Mouse (Mus musculus) forebrain, embryonic 10.5 days (tissue): ENCODE measurements around the gene Gas2l2. TPM values are rescaled to one million over a fixed set of nuclear protein-coding genes. Genes with fewer than 3 reads are reported as not detected.

ENCODE experiments used
- DNase-seq: peaks from one replicate; pipeline ENCODE4 v3.0.0-alpha.2; 2017; ENCODE audit warnings: low spot score; ENCODE audit errors: extremely low spot score
- H3K27ac ChIP-seq: fragments of 300-500 bp; sonication (generic); 2 replicates; pipeline ENCODE4 v1.5.1; 2016; ENCODE audit warnings: mild to moderate bottlenecking
- H3K27me3 ChIP-seq: fragments of 300-500 bp; sonication (generic); 2 replicates; pipeline ENCODE4 v1.6.1; 2016; ENCODE audit warnings: mild to moderate bottlenecking; ENCODE audit not compliant: poor library complexity, severe bottlenecking
- H3K36me3 ChIP-seq: fragments of 300-500 bp; sonication (generic); replicated peaks from 2 replicates; pipeline ENCODE4 v1.6.1; 2016; ENCODE audit warnings: mild to moderate bottlenecking, moderate library complexity
- H3K4me1 ChIP-seq: fragments of 300-500 bp; sonication (generic); 2 replicates; pipeline ENCODE4 v1.6.1; 2016
- H3K4me3 ChIP-seq: fragments of 300-500 bp; sonication (generic); 2 replicates; pipeline ENCODE4 v1.5.1; 2016; ENCODE audit warnings: mild to moderate bottlenecking, moderate library complexity
- H3K9me3 ChIP-seq: fragments of 300-500 bp; sonication (generic); 2 replicates; pipeline ENCODE4 v1.6.1; 2016; ENCODE audit warnings: mild to moderate bottlenecking, moderate library complexity
- WGBS: fragments of 180-500 bp; shearing (Covaris S2); methylation state at CpG from one replicate; pipeline ENCODE4 v1.1.7; 2016; 5-methylcytosine and 5-hydroxymethylcytosine counted together
- polyA plus RNA-seq: library from polyadenylated mRNA; unstranded; fragments of >200 nt; fragmentation: Nextera tagmentation; extraction: Ambion mirVana; gene quantifications from 2 replicates; pipeline ENCODE4 v1.2.1, GENCODE M21; 2016

Gas2l2 gene
- polyA plus RNA-seq, 1 experiment from 2014 or later, result not detected

- Histone ChIP-seq H3K27me3 (peaks cover 53% of the 10 kb centered on the region), H3K9me3 (no peaks in the 10 kb centered on the region), H3K4me1 (peaks cover 22% of the 10 kb centered on the region), H3K4me3 (peak overlapping the region; percentile 85), H3K27ac (peak overlapping the region; percentile 88), H3K36me3 (no peaks in the 10 kb centered on the region)
- no peak for DNase-seq
- under 1% methylated on average over 34 of the region's 40 CpGs for WGBS
These were observed 19.4 kb downstream of the Gas2l2 start for GRCm38 (mm10) chr11:83409792-83410291.

GRCm38 (mm10) chr11:83409087-83409754, 20.0 kb downstream of the Gas2l2 start, which contains the start of gene Rasl10b:
Gene Rasl10b, plus strand, starts transcription at chr11:83409137.
- Histone ChIP-seq H3K27me3 (peaks cover 53% of the 10 kb centered on the region), H3K27ac (peak within 1 kb of the TSS; percentile 88), H3K36me3 (peaks cover 5% of the 10 kb centered on the region), H3K4me3 (peak within 1 kb of the TSS; percentile 85), H3K9me3 (no peaks in the 10 kb centered on the region), H3K4me1 (peaks cover 22% of the 10 kb centered on the region)
- WGBS, result 2% methylated on average over 43 of the region's 44 CpGs
- peak; percentile 41 for DNase-seq

GRCm38 (mm10) chr11:83408242-83408641, 21.0 kb downstream of the Gas2l2 start:
- H3K9me3 ChIP-seq, result no peaks in the 10 kb centered on the region
- peaks cover 14% of the 10 kb centered on the region for H3K36me3 ChIP-seq
- no peak overlapping the region for H3K27ac ChIP-seq
- peaks cover 22% of the 10 kb centered on the region for H3K4me1 ChIP-seq
- WGBS, result 52% methylated on average over 8 of the region's 8 CpGs
- H3K27me3 ChIP-seq, result peaks cover 49% of the 10 kb centered on the region
- no peak for DNase-seq
- no peak overlapping the region for H3K4me3 ChIP-seq

- no peak for DNase-seq
- Histone ChIP-seq H3K36me3 (peaks cover 26% of the 10 kb centered on the region), H3K27me3 (peaks cover 32% of the 10 kb centered on the region), H3K4me3 (no peak overlapping the region), H3K4me1 (peaks cover 22% of the 10 kb centered on the region), H3K9me3 (no peaks in the 10 kb centered on the region), H3K27ac (no peak overlapping the region)
- 71% methylated on average over 3 of the region's 3 CpGs for WGBS
These were observed 22.9 kb downstream of the Gas2l2 start for GRCm38 (mm10) chr11:83406391-83406790.

- 88% methylated on average over 7 of the region's 7 CpGs for WGBS
- peaks cover 5% of the 10 kb centered on the region for H3K4me1 ChIP-seq
- no peak overlapping the region for H3K27ac ChIP-seq
- H3K36me3 ChIP-seq, result peaks cover 37% of the 10 kb centered on the region
- H3K9me3 ChIP-seq, result no peaks in the 10 kb centered on the region
- no peak overlapping the region for H3K4me3 ChIP-seq
- no peak for DNase-seq
- H3K27me3 ChIP-seq, result peaks cover 13% of the 10 kb centered on the region
These were observed 25.5 kb downstream of the Gas2l2 start for GRCm38 (mm10) chr11:83403787-83404186.

GRCm38 (mm10) chr11:83398724-83399123, 30.5 kb downstream of the Gas2l2 start:
- Histone ChIP-seq H3K27ac (no peak overlapping the region), H3K4me3 (no peak overlapping the region), H3K9me3 (no peaks in the 10 kb centered on the region), H3K4me1 (peaks cover 15% of the 10 kb centered on the region), H3K36me3 (peaks cover 52% of the 10 kb centered on the region), H3K27me3 (no peaks in the 10 kb centered on the region)
- 88% methylated on average over 5 of the region's 5 CpGs for WGBS
- no peak for DNase-seq

GRCm38 (mm10) chr11:83397626-83398025, 31.6 kb downstream of the Gas2l2 start:
- no peak for DNase-seq
- WGBS, result 94% methylated on average over 7 of the region's 7 CpGs
- H3K27me3 ChIP-seq, result no peaks in the 10 kb centered on the region
- H3K4me3 ChIP-seq, result no peak overlapping the region
- peaks cover 52% of the 10 kb centered on the region for H3K36me3 ChIP-seq
- H3K4me1 ChIP-seq, result peaks cover 15% of the 10 kb centered on the region
- no peak overlapping the region for H3K27ac ChIP-seq
- no peaks in the 10 kb centered on the region for H3K9me3 ChIP-seq

GRCm38 (mm10) chr11:83394802-83395439, 34.3 kb downstream of the Gas2l2 start:
- WGBS, result 40% methylated on average over 6 of the region's 6 CpGs
- no peaks in the 10 kb centered on the region for H3K27me3 ChIP-seq
- H3K27ac ChIP-seq, result no peak overlapping the region
- no peak overlapping the region for H3K4me3 ChIP-seq
- peaks cover 15% of the 10 kb centered on the region for H3K4me1 ChIP-seq
- no peak for DNase-seq
- H3K36me3 ChIP-seq, result peaks cover 67% of the 10 kb centered on the region
- H3K9me3 ChIP-seq, result no peaks in the 10 kb centered on the region

GRCm38 (mm10) chr11:83393062-83393461, 36.2 kb downstream of the Gas2l2 start:
- DNase-seq, result no peak
- peaks cover 69% of the 10 kb centered on the region for H3K36me3 ChIP-seq
- H3K9me3 ChIP-seq, result no peaks in the 10 kb centered on the region
- no peak overlapping the region for H3K27ac ChIP-seq
- 93% methylated on average over 4 of the region's 4 CpGs for WGBS
- no peak overlapping the region for H3K4me3 ChIP-seq
- no peaks in the 10 kb centered on the region for H3K27me3 ChIP-seq
- peaks cover 15% of the 10 kb centered on the region for H3K4me1 ChIP-seq

- no peak overlapping the region for H3K4me3 ChIP-seq
- H3K27me3 ChIP-seq, result peaks cover 14% of the 10 kb centered on the region; the same call in 1 of the 2 replicates
- H3K9me3 ChIP-seq, result no peaks in the 10 kb centered on the region
- no peak for DNase-seq
- WGBS, result 84% methylated on average over 1 of the region's 1 CpGs
- H3K36me3 ChIP-seq, result peaks cover 18% of the 10 kb centered on the region
- peaks cover 11% of the 10 kb centered on the region for H3K4me1 ChIP-seq
- H3K27ac ChIP-seq, result no peak overlapping the region
These were observed 45.7 kb downstream of the Gas2l2 start for GRCm38 (mm10) chr11:83383532-83383887.

- H3K9me3 ChIP-seq, result no peaks in the 10 kb centered on the region
- no peak overlapping the region for H3K27ac ChIP-seq
- DNase-seq, result no peak
- H3K4me1 ChIP-seq, result peaks cover 11% of the 10 kb centered on the region
- H3K27me3 ChIP-seq, result peaks cover 14% of the 10 kb centered on the region; the same call in 1 of the 2 replicates
- no peak overlapping the region for H3K4me3 ChIP-seq
- H3K36me3 ChIP-seq, result peaks cover 17% of the 10 kb centered on the region
- WGBS, result 76% methylated on average over 9 of the region's 9 CpGs
These were observed 46.3 kb downstream of the Gas2l2 start for GRCm38 (mm10) chr11:83382876-83383531.

- WGBS, result 93% methylated on average over 7 of the region's 7 CpGs
- H3K36me3 ChIP-seq, result peaks cover 45% of the 10 kb centered on the region
- H3K4me3 ChIP-seq, result no peak overlapping the region
- no peak for DNase-seq
- peaks cover 11% of the 10 kb centered on the region for H3K4me1 ChIP-seq
- H3K27ac ChIP-seq, result no peak overlapping the region
- H3K9me3 ChIP-seq, result no peaks in the 10 kb centered on the region
- H3K27me3 ChIP-seq, result peaks cover 14% of the 10 kb centered on the region; the same call in 1 of the 2 replicates
These were observed 49.4 kb downstream of the Gas2l2 start for GRCm38 (mm10) chr11:83379745-83380341.
